18 mouse cellular contexts compared by ENCODE assay signal in genomic region chr7:142488053-142488452, GRCm38 (mm10). TPM values are rescaled to one million over a fixed set of nuclear protein-coding genes. Genes with fewer than 3 reads are reported as not detected.
DNase-seq lines count a peak whose midpoint lies in the region; ATAC-seq and TF ChIP-seq lines count a peak whose summit lies in the region.
"Had no signal": no experiment of that assay in that cellular context is flagged by ENCODE, and none has a peak within 500 bp of the region (broad histone marks: within the 10 kb centered on the region; RNA-seq: fewer than 3 reads in every experiment).

No protein-coding gene starts in this region.

- no peak overlapping the region; the same call in 1 of the 2 replicates for H3K9ac ChIP-seq in kidney, embryonic 16.5 days (replicated peaks; ENCODE audit: low read length)
- peak overlapping the region; percentile 30; the same call in 1 of the 2 replicates for H3K9ac ChIP-seq in embryonic facial prominence, embryonic 14.5 days (ENCODE audit: low read depth, low read length)
- no peak overlapping the region for H3K9ac ChIP-seq in neural tube, embryonic 15.5 days (replicated peaks)

- no peak for TF ChIP-seq CTCF in kidney, adult 2 months (conservative IDR thresholded peaks at IDR 0.05; ENCODE audit: insufficient read depth, insufficient read length, low read depth, low read length)

- 80% methylated on average over 3 of the region's 3 CpGs for WGBS in heart, embryonic 10.5 days
- WGBS in kidney, embryonic 16.5 days = 83% methylated on average over 3 of the region's 3 CpGs
- 93% methylated on average over 3 of the region's 3 CpGs for WGBS in kidney, adult 2 months
- 89% methylated on average over 3 of the region's 3 CpGs for WGBS in embryonic facial prominence, embryonic 14.5 days
- 80% methylated on average over 3 of the region's 3 CpGs for WGBS in neural tube, embryonic 15.5 days

- no peak for DNase-seq in heart, embryonic 10.5 days (ENCODE audit: low spot score)
- DNase-seq in heart, postnatal 25 days (ENCODE audit: low spot score) = no peak
- no peak for DNase-seq in kidney, adult 2 months
- no peak for DNase-seq in embryonic facial prominence, embryonic 14.5 days (ENCODE audit: low spot score)
- DNase-seq in ovary, adult 18-20 months (ENCODE audit: low spot score) = no peak
- DNase-seq in cerebellum, postnatal 4 days (ENCODE audit: low spot score in 2 of 2) = no peak
- DNase-seq: cerebellum, adult 2 months; gastrocnemius, postnatal 10 days; lung, adult 2 months had no signal

- peak overlapping the region; percentile 99 for H3K27ac ChIP-seq in heart, embryonic 10.5 days
- H3K27ac ChIP-seq in kidney, embryonic 16.5 days (ENCODE audit: low read length) = peak overlapping the region; percentile 56; the same call in 1 of the 2 replicates
- H3K27ac ChIP-seq in kidney, adult 2 months (ENCODE audit: insufficient read depth, low read depth, low read length) = no peak overlapping the region
- H3K27ac ChIP-seq in embryonic facial prominence, embryonic 14.5 days (replicated peaks; ENCODE audit: low read depth, low read length) = peak overlapping the region; percentile 98
- H3K27ac ChIP-seq in neural tube, embryonic 15.5 days (replicated peaks) = peak overlapping the region; percentile 34; the same call in 1 of the 2 replicates

- intact Hi-C loops in heart, postnatal 25 days (cut with DNase I) = no loop called here

- no peaks in the 10 kb centered on the region for H3K9me3 ChIP-seq in heart, embryonic 10.5 days
- H3K9me3 ChIP-seq in kidney, embryonic 16.5 days (ENCODE audit: low read length) = no peaks in the 10 kb centered on the region
- H3K9me3 ChIP-seq in embryonic facial prominence, embryonic 14.5 days (ENCODE audit: control insufficient read depth, low read length) = no peaks in the 10 kb centered on the region
- H3K9me3 ChIP-seq in neural tube, embryonic 15.5 days (replicated peaks) = no peaks in the 10 kb centered on the region
- H3K9me3 ChIP-seq: G1E; hindbrain, embryonic 13.5 days; midbrain, embryonic 12.5 days had no signal

- H3K4me1 ChIP-seq in heart, embryonic 10.5 days = peaks cover 67% of the 10 kb centered on the region
- peaks cover 17% of the 10 kb centered on the region for H3K4me1 ChIP-seq in kidney, embryonic 16.5 days (ENCODE audit: insufficient read depth, low read length)
- H3K4me1 ChIP-seq in kidney, adult 2 months (ENCODE audit: control insufficient read depth, insufficient read depth, low read length) = no peaks in the 10 kb centered on the region
- peaks cover 34% of the 10 kb centered on the region for H3K4me1 ChIP-seq in embryonic facial prominence, embryonic 14.5 days (ENCODE audit: control insufficient read depth, insufficient read depth, low read length)
- H3K4me1 ChIP-seq in neural tube, embryonic 15.5 days = peaks cover 19% of the 10 kb centered on the region

- H3K4me2 ChIP-seq in kidney, embryonic 16.5 days (replicated peaks; ENCODE audit: low read depth, low read length) = no peak overlapping the region
- H3K4me2 ChIP-seq in embryonic facial prominence, embryonic 14.5 days (ENCODE audit: low read depth, low read length) = no peak overlapping the region
- no peak overlapping the region for H3K4me2 ChIP-seq in neural tube, embryonic 15.5 days
- H3K4me2 ChIP-seq: hindbrain, embryonic 13.5 days had no signal

- peaks cover 48% of the 10 kb centered on the region for H3K36me3 ChIP-seq in heart, embryonic 10.5 days
- peaks cover 55% of the 10 kb centered on the region for H3K36me3 ChIP-seq in kidney, embryonic 16.5 days (ENCODE audit: insufficient read depth, low read length)
- H3K36me3 ChIP-seq in kidney, adult 2 months (ENCODE audit: control insufficient read depth, insufficient read depth, low read length) = no peaks in the 10 kb centered on the region
- H3K36me3 ChIP-seq in embryonic facial prominence, embryonic 14.5 days (ENCODE audit: control insufficient read depth, insufficient read depth, low read length) = peaks cover 15% of the 10 kb centered on the region; the same call in 1 of the 2 replicates
- no peaks in the 10 kb centered on the region for H3K36me3 ChIP-seq in neural tube, embryonic 15.5 days
- H3K36me3 ChIP-seq: G1E; hindbrain, embryonic 13.5 days; midbrain, embryonic 12.5 days had no signal

- no peak overlapping the region for H3K4me3 ChIP-seq in heart, embryonic 10.5 days
- no peak overlapping the region for H3K4me3 ChIP-seq in kidney, embryonic 16.5 days (ENCODE audit: low read length)
- H3K4me3 ChIP-seq in kidney, adult 2 months (ENCODE audit: insufficient read depth, low read depth, low read length) = no peak overlapping the region
- H3K4me3 ChIP-seq in embryonic facial prominence, embryonic 14.5 days (ENCODE audit: low read depth, low read length) = no peak overlapping the region
- H3K4me3 ChIP-seq in neural tube, embryonic 15.5 days (replicated peaks) = no peak overlapping the region
- H3K4me3 ChIP-seq: hindbrain, embryonic 13.5 days; midbrain, embryonic 12.5 days had no signal

- no peak for ATAC-seq in kidney, embryonic 16.5 days (ENCODE audit: low FRiP score, low TSS enrichment)
- no peak for ATAC-seq in embryonic facial prominence, embryonic 14.5 days (ENCODE audit: low read depth)
- no peak for ATAC-seq in neural tube, embryonic 15.5 days (ENCODE audit: low FRiP score)

- no peak for TF ChIP-seq POLR2A in kidney, adult 2 months (IDR thresholded peaks at IDR 0.05; ENCODE audit: low read depth, low read length)

- H3K27me3 ChIP-seq in heart, embryonic 10.5 days (ENCODE audit: insufficient read depth, poor library complexity, severe bottlenecking) = no peaks in the 10 kb centered on the region
- H3K27me3 ChIP-seq in kidney, embryonic 16.5 days (ENCODE audit: insufficient read depth, low read length) = no peaks in the 10 kb centered on the region
- no peaks in the 10 kb centered on the region for H3K27me3 ChIP-seq in kidney, adult 2 months (replicated peaks; ENCODE audit: control insufficient read depth, insufficient read depth, low read length)
- no peaks in the 10 kb centered on the region for H3K27me3 ChIP-seq in embryonic facial prominence, embryonic 14.5 days (replicated peaks; ENCODE audit: control insufficient read depth, insufficient read depth, low read length)
- H3K27me3 ChIP-seq in neural tube, embryonic 15.5 days (replicated peaks) = no peaks in the 10 kb centered on the region; the same call in 1 of the 2 replicates

RNA-seq across cellular contexts. Expression of gene Tnnt3, which starts 10.6 kb away (rescaled TPM):
- 9.5 and 10.4 TPM in 2 replicates for polyA plus RNA-seq in heart, embryonic 10.5 days (2016; fragmentation: Nextera tagmentation; extraction: Ambion mirVana)
- total RNA-seq in heart, postnatal 25 days (2021) = 1 to 10 TPM in 1 of 2 experiments, not detected in 1; 2.0 TPM
- 14.2 and 17.2 TPM in 2 replicates for polyA plus RNA-seq in kidney, embryonic 16.5 days (2015; fragmentation: Nextera tagmentation; extraction: Ambion mirVana)
- 48.3 TPM in 1 of 2 replicates, not detected in the other for polyA plus RNA-seq in kidney, adult 2 months (2012; rRNA removed)
- polyA plus RNA-seq in embryonic facial prominence, embryonic 14.5 days (2014; fragmentation: Nextera tagmentation; extraction: Ambion mirVana) = 376 and 643 TPM in 2 replicates
- polyA plus RNA-seq in neural tube, embryonic 15.5 days (2015; fragmentation: Nextera tagmentation; extraction: Ambion mirVana) = 14.9 and 26.9 TPM in 2 replicates
- total RNA-seq: G1E; left cerebral cortex, postnatal 36 days had no signal
- polyA plus RNA-seq: G1E had no signal

RNA-seq across cellular contexts. Expression of gene Lsp1, which starts 27.4 kb away (rescaled TPM):
- 32.0 and 36.9 TPM in 2 replicates for polyA plus RNA-seq in heart, embryonic 10.5 days (2016; fragmentation: Nextera tagmentation; extraction: Ambion mirVana)
- 10 to 100 TPM; 43.7 to 48.1 TPM for total RNA-seq in heart, postnatal 25 days (2021)
- 141 and 156 TPM in 2 replicates for polyA plus RNA-seq in kidney, embryonic 16.5 days (2015; fragmentation: Nextera tagmentation; extraction: Ambion mirVana)
- polyA plus RNA-seq in kidney, adult 2 months (2012; rRNA removed) = 22.2 and 39.8 TPM in 2 replicates
- polyA plus RNA-seq in embryonic facial prominence, embryonic 14.5 days (2014; fragmentation: Nextera tagmentation; extraction: Ambion mirVana) = 40.1 and 42.6 TPM in 2 replicates
- polyA plus RNA-seq in neural tube, embryonic 15.5 days (2015; fragmentation: Nextera tagmentation; extraction: Ambion mirVana) = 6.9 and 58.6 TPM in 2 replicates

RNA-seq across cellular contexts. Expression of gene Mrpl23, which starts 44.4 kb away (rescaled TPM):
- 17.1 and 25.1 TPM in 2 replicates for polyA plus RNA-seq in heart, embryonic 10.5 days (2016; fragmentation: Nextera tagmentation; extraction: Ambion mirVana)
- 10 to 100 TPM; 16.1 to 39.0 TPM for total RNA-seq in heart, postnatal 25 days (2021)
- polyA plus RNA-seq in kidney, embryonic 16.5 days (2015; fragmentation: Nextera tagmentation; extraction: Ambion mirVana) = 24.4 and 24.6 TPM in 2 replicates
- 10.3 and 11.0 TPM in 2 replicates for polyA plus RNA-seq in kidney, adult 2 months (2012; rRNA removed)
- 30.3 and 33.1 TPM in 2 replicates for polyA plus RNA-seq in embryonic facial prominence, embryonic 14.5 days (2014; fragmentation: Nextera tagmentation; extraction: Ambion mirVana)
- polyA plus RNA-seq in neural tube, embryonic 15.5 days (2015; fragmentation: Nextera tagmentation; extraction: Ambion mirVana) = 21.0 and 27.9 TPM in 2 replicates

RNA-seq across cellular contexts. Expression of gene Tnni2, which starts 46.4 kb away (rescaled TPM):
- polyA plus RNA-seq in heart, embryonic 10.5 days (2016; fragmentation: Nextera tagmentation; extraction: Ambion mirVana) = 51.9 and 56.4 TPM in 2 replicates
- total RNA-seq in heart, postnatal 25 days (2021) = 1 to 10 TPM; 4.4 to 7.1 TPM
- 11.9 and 12.0 TPM in 2 replicates for polyA plus RNA-seq in kidney, embryonic 16.5 days (2015; fragmentation: Nextera tagmentation; extraction: Ambion mirVana)
- polyA plus RNA-seq in kidney, adult 2 months (2012; rRNA removed) = 0.54 and 103 TPM in 2 replicates
- polyA plus RNA-seq in embryonic facial prominence, embryonic 14.5 days (2014; fragmentation: Nextera tagmentation; extraction: Ambion mirVana) = 319 and 564 TPM in 2 replicates
- polyA plus RNA-seq in neural tube, embryonic 15.5 days (2015; fragmentation: Nextera tagmentation; extraction: Ambion mirVana) = 16.4 and 24.8 TPM in 2 replicates

RNA-seq across cellular contexts. Expression of gene Syt8, which starts 53.4 kb away (rescaled TPM):
- polyA plus RNA-seq in heart, embryonic 10.5 days (2016; fragmentation: Nextera tagmentation; extraction: Ambion mirVana) = 0.38 and 1.3 TPM in 2 replicates
- total RNA-seq in heart, postnatal 25 days (2021) = not detected
- 2.3 and 4.0 TPM in 2 replicates for polyA plus RNA-seq in kidney, embryonic 16.5 days (2015; fragmentation: Nextera tagmentation; extraction: Ambion mirVana)
- polyA plus RNA-seq in kidney, adult 2 months (2012; rRNA removed) = 1.8 and 3.3 TPM in 2 replicates
- polyA plus RNA-seq in embryonic facial prominence, embryonic 14.5 days (2014; fragmentation: Nextera tagmentation; extraction: Ambion mirVana) = 1.9 and 3.9 TPM in 2 replicates
- polyA plus RNA-seq in neural tube, embryonic 15.5 days (2015; fragmentation: Nextera tagmentation; extraction: Ambion mirVana) = 0.14 TPM in 1 of 2 replicates, not detected in the other
- total RNA-seq: left cerebral cortex, postnatal 36 days had no signal
- polyA plus RNA-seq: cerebellum, adult 2 months; forebrain, embryonic 14.5 days; G1E; hindbrain, embryonic 13.5 days; kidney, embryonic 14.5 days; neural tube, embryonic 14.5 days had no signal
